Mouse (Mus musculus): ENCODE data around the gene Chrm5. TPM values are rescaled to one million over a fixed set of nuclear protein-coding genes. Genes with fewer than 3 reads are reported as not detected.
"Not testable (repeated sequence)": the region's sequence is repeated elsewhere in the genome, so short reads cannot be mapped to it uniquely, and the experiment has no call there.

Chrm5 gene
- total and polyA plus RNA-seq, 3 experiments: not detected

GRCm38 (mm10) chr2:112449597-112450296, 30.8 kb downstream of the Chrm5 start:
- H3K4me1 ChIP-seq (ENCODE audit: control insufficient read depth in 1 of 2, insufficient read depth in 2 of 2, low read length in 2 of 2): peaks cover 20 to 28% of the 10 kb centered on the region in 2 experiments
- no peaks in the 10 kb centered on the region; the same call in 1 of the 2 replicates for H3K79me2 ChIP-seq (ENCODE audit: control insufficient read depth, insufficient read depth, low read length, poor library complexity)
- H3K9ac ChIP-seq (ENCODE audit: control insufficient read depth, low read depth, low read length, poor library complexity, severe bottlenecking): peak overlapping the region; percentile 30
- TF ChIP-seq EP300 (IDR thresholded peaks at IDR 0.05; ENCODE audit: low read depth in 1 of 2, low read length in 2 of 2) (no peak), GATA1 (IDR thresholded peaks at IDR 0.05; ENCODE audit: low read depth, low read length) (no peak), JUND (IDR thresholded peaks at IDR 0.05; ENCODE audit: low read depth, low read length) (no peak), MYB (IDR thresholded peaks at IDR 0.05; ENCODE audit: low read depth, low read length) (no peak), POLR2AphosphoS2 (IDR thresholded peaks at IDR 0.05; ENCODE audit: low read length) (no peak), MAFK (IDR thresholded peaks at IDR 0.05; ENCODE audit: borderline replicate concordance, low read depth, low read length) (no peak), ZNF384 (IDR thresholded peaks at IDR 0.05; ENCODE audit: low read depth, low read length) (peak; percentile 66; the same call in 1 of the 2 replicates), USF1 (IDR thresholded peaks at IDR 0.05; ENCODE audit: low read depth, low read length) (no peak), CTCF (IDR thresholded peaks at IDR 0.05 in 2 of 3, conservative IDR thresholded peaks at IDR 0.05 in 1 of 3; ENCODE audit: control insufficient read depth in 1 of 3, insufficient read depth in 1 of 3, low read depth in 2 of 3, low read length in 3 of 3, poor library complexity in 1 of 3, severe bottlenecking in 1 of 3) (peak; percentile 62 to 86 (median 66)), MAZ (IDR thresholded peaks at IDR 0.05; ENCODE audit: low read depth, low read length) (peak; percentile 91; the same call in 1 of the 2 replicates), SMC3 (IDR thresholded peaks at IDR 0.05; ENCODE audit: low read depth, low read length) (peak; percentile 91), ZC3H11A (IDR thresholded peaks at IDR 0.05; ENCODE audit: low read depth, low read length) (peak; percentile 58), RAD21 (IDR thresholded peaks at IDR 0.05; ENCODE audit: low read depth, low read length) (peak; percentile 72)
- no peaks in the 10 kb centered on the region for H3K27me3 ChIP-seq (ENCODE audit: control insufficient read depth in 1 of 2, insufficient read depth in 2 of 2, low read length in 2 of 2)
- peaks cover 0 to 31% of the 10 kb centered on the region in 2 experiments; a peak in 2 of 4 replicates for H3K36me3 ChIP-seq (ENCODE audit: control insufficient read depth in 1 of 2, insufficient read depth in 2 of 2, low read length in 2 of 2)
- H3K4me3 ChIP-seq (ENCODE audit: control insufficient read depth in 1 of 2, insufficient read depth in 1 of 2, low read depth in 2 of 2, low read length in 2 of 2): peak overlapping the region; percentile 8 to 17; a peak in 1 of 4 replicates
- H3K27ac ChIP-seq (ENCODE audit: control insufficient read depth, low read depth, low read length): no peak overlapping the region
- H3K9me3 ChIP-seq (replicated peaks; ENCODE audit: insufficient read depth, low read length): no peaks in the 10 kb centered on the region
- peak; percentile 77 for DNase-seq (ENCODE audit: low read depth, low spot score)

- Histone ChIP-seq H3K27ac (ENCODE audit: control insufficient read depth, low read depth, low read length) (no peak overlapping the region; the same call in 1 of the 2 replicates), H3K9me3 (replicated peaks; ENCODE audit: insufficient read depth, low read length) (no peaks in the 10 kb centered on the region)
Measured at GRCm38 (mm10) chr2:112448510-112449059, 32.0 kb downstream of the Chrm5 start.

GRCm38 (mm10) chr2:112448046-112448445, 32.5 kb downstream of the Chrm5 start:
- H3K9me3 ChIP-seq (replicated peaks; ENCODE audit: insufficient read depth, low read length); H3K27me3 ChIP-seq (ENCODE audit: control insufficient read depth in 1 of 2, insufficient read depth in 2 of 2, low read length in 2 of 2); H3K27ac ChIP-seq (ENCODE audit: control insufficient read depth, low read depth, low read length); H3K9ac ChIP-seq (ENCODE audit: control insufficient read depth, low read depth, low read length, poor library complexity, severe bottlenecking); H3K4me3 ChIP-seq (ENCODE audit: control insufficient read depth in 1 of 2, insufficient read depth in 1 of 2, low read depth in 2 of 2, low read length in 2 of 2); H3K79me2 ChIP-seq (ENCODE audit: control insufficient read depth, insufficient read depth, low read length, poor library complexity); DNase-seq (ENCODE audit: low read depth, low spot score): not testable (repeated sequence)
- peaks cover 0 to 29% of the 10 kb centered on the region in 2 experiments; a peak in 2 of 4 replicates for H3K36me3 ChIP-seq (ENCODE audit: control insufficient read depth in 1 of 2, insufficient read depth in 2 of 2, low read length in 2 of 2)
- peaks cover 20 to 25% of the 10 kb centered on the region in 2 experiments for H3K4me1 ChIP-seq (ENCODE audit: control insufficient read depth in 1 of 2, insufficient read depth in 2 of 2, low read length in 2 of 2)

More at GRCm38 (mm10) chr2:112448510-112449059, 32.0 kb downstream of the Chrm5 start:
- H3K27me3 ChIP-seq (ENCODE audit: control insufficient read depth in 1 of 2, insufficient read depth in 2 of 2, low read length in 2 of 2): no peaks in the 10 kb centered on the region
- H3K4me1 ChIP-seq (ENCODE audit: control insufficient read depth in 1 of 2, insufficient read depth in 2 of 2, low read length in 2 of 2): peaks cover 20 to 26% of the 10 kb centered on the region in 2 experiments
- H3K9ac ChIP-seq (ENCODE audit: control insufficient read depth, low read depth, low read length, poor library complexity, severe bottlenecking): no peak overlapping the region
- H3K36me3 ChIP-seq (ENCODE audit: control insufficient read depth in 1 of 2, insufficient read depth in 2 of 2, low read length in 2 of 2): peaks cover 0 to 29% of the 10 kb centered on the region in 2 experiments; a peak in 2 of 4 replicates
- TF ChIP-seq EP300 (IDR thresholded peaks at IDR 0.05; ENCODE audit: low read depth in 1 of 2, low read length in 2 of 2): peak in 1 of 2 experiments; percentile 73; a peak in 1 of 4 replicates
- TF ChIP-seq GATA1 (IDR thresholded peaks at IDR 0.05; ENCODE audit: low read depth, low read length): peak; percentile 85
- TF ChIP-seq TBP (IDR thresholded peaks at IDR 0.05; ENCODE audit: low read depth, low read length): no peak
- H3K4me3 ChIP-seq (ENCODE audit: control insufficient read depth in 1 of 2, insufficient read depth in 1 of 2, low read depth in 2 of 2, low read length in 2 of 2): no peak overlapping the region
- DNase-seq (ENCODE audit: low read depth, low spot score): peak; percentile 43
- H3K79me2 ChIP-seq (ENCODE audit: control insufficient read depth, insufficient read depth, low read length, poor library complexity): no peaks in the 10 kb centered on the region
